Mouse (Mus musculus) MN1 (cell line): Measurements from ENCODE around the gene Tas2r118.

Experiments used
- DNase-seq: peaks from one replicate; pipeline ENCODE4 v3.0.0-alpha.2; 2016; ENCODE audit warnings: low spot score

The Tas2r118 gene

GRCm38 (mm10) chr6:23969960-23970359, at the start of gene Tas2r118:
Gene Tas2r118 (minus strand): TSS chr6:23970060.
- DNase-seq = no peak

GRCm38 (mm10) chr6:24018320-24018719, 48.5 kb upstream of the Tas2r118 start:
- DNase-seq = no peak

DNA sequence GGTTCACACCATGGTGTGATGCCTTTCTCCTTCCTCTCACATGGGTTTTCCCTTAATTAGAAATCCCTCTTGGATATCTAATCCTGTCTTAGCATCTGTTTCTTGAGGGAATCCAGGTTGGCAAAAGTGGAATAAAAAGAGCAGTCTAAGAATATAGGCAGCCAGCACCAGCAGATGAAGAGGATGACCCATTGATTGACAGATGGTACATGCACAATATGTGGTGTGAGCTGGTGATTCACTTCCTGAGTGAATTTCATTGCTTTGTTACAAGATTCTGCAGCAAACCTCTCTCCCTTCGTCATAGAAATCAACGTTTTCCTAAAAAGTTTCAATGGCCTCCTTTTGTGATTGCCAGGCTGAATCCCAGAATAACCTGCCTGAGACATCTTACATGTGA, 23.4 kb upstream of the Tas2r118 start:
- DNase-seq = no peak

DNA sequence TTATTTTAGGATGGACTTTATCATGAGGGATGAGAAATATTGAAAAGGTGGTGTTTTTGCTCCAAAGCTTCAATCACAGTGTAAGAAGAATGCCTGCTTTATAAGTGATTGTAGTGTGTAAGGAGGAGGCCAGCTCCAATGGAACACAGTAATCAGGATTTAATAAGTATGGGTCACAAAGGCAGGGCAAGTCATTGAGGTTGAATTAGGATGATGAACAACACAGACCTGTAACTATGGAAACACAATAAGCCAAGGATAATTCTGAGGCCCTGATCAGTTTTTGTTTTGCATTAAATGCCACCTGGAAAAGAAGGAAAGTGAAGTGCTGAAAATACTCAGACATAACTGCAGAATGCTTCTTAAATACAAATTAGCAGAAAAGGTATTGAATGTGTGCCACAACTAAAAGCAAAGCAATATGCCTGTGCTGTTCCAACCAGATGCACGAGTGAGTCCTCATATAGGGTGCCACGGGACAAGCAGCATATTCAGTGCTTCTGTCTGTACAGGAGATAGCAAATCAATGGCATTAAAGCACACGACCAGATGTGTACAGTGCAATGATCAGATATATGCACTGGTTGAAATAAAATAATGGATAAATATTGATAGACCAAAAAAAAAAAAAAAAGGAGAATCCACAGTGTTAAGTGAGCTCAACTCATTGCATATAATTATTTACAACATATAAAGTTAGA, 21.0 kb upstream of the Tas2r118 start:
- no peak for DNase-seq

GRCm38 (mm10) chr6:23986293-23986692, 16.4 kb upstream of the Tas2r118 start:
- DNase-seq = no peak

- DNase-seq = no peak
Observed at GRCm38 (mm10) chr6:23966980-23967379, 2.9 kb downstream of the Tas2r118 start.

- no peak for DNase-seq
Observed at GRCm38 (mm10) chr6:23965925-23966324, 3.9 kb downstream of the Tas2r118 start.

DNA sequence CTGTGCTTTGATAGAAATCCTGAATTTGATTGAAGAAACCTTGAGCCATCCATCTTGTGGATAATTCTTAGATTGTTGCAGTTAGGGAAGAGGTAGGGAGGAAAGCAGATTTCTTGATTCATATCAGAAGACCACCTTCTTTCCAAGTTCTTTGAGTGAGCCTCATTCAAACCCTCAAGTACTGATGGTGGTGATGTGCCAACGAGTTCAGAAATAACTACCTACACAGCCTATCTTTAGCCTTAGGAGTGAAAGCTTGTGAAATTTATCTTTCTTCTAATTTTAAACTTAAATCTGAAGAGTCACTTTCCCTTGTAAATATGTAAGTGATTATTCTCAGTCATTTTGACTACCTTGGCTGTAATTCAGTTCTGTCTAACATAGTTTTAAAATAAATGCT, 6.1 kb downstream of the Tas2r118 start:
- DNase-seq = no peak

DNA sequence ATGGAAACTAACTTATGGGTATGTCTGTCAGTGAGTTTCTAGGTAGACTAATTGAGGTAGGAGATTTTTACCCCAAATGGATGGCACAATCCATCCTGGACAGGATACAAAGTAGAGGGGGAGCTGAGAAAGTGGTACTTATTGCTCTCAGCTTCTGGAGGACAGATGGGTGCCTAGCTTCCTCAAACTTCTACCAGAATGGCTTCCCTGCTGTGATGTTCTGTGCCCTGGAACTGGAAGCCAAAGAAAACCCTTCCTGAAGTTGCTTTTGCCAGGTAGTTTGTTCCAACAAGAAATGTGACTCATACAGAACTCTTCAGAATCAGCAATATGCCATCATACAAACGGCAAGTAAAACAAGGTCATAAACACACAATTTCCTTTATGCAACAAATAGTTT, 29.1 kb downstream of the Tas2r118 start:
- no peak for DNase-seq

DNA sequence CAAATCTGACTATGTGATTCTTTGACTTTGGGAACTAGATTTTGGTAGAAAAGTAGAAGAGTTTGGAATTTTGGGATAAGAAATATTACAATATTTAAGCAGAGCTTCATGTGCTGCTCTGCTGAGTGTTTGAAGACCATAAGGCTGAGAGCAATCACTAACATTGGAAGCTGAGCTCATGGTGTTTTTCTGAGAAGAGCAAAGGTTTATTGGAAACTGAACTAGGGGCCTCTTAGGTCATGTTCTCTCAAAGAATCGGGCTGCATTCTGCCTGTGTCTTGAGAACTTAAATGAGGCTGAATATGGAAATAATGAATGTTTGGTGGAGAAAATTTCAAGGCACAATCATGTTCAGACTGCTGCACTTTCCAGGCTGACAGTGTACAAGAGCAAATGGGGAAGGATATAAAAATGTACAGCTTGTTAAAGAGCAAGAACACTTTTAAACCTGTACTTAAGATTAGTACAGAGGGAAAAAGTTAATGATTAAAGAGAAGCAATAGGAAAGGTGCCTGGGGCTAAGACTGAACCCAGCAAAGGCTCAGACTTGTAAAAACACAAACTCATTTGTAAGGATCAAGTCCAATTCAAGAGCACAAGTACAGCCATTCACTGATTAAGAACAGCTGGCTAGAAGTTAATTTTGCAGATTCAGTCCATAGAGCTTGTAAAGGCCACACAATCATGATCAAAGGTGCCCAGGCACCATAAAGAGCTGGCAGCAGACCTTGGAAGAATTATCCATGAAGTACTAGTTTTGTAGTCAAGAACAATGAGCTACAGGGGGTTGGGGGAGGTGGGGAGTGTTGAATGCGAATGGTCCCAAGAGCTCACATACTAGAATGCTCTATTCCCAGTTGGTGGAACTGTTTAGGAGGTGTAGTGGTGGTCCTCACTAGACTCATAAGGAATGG, 31.0 kb downstream of the Tas2r118 start:
- DNase-seq = no peak

DNA sequence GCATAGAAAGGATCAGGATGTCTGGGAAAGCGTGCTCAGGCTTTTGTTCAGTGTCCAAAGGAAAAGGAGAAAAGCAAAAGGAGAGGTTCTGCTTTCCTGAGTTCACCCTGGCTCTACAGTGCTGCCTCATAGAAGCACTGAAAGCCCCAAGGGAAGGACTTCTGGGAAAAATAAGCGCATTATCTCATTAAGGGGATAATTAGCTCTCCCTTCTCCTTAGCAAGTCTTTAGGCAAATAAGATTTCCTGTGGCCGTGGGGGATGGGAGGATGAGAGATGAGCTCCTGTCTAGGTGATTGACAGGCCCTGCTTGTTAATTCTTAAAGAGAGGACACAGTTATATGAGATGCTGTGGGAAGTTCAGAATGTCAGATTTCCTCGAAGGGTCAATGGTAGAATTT, 33.4 kb downstream of the Tas2r118 start:
- DNase-seq = no peak

DNA sequence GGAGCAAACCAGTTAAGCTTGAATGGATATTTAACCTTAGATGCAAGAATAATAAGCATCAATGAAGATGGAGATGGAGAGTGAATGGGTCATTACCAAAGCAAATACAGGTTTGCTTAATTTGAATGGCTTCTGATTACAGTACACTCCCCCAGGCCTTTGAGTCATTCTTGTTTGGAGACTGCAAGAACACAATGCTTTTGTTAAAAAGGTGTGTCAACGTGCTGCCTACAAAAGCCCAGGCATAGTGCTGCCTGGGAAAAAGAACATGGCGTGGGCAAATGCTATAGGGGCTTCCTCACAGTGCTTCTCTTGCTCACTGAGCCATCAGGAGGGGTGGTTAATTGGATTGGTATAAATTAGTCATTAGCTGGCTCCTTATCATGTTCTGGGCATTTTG, 46.1 kb downstream of the Tas2r118 start:
- DNase-seq = no peak
